Mouse (Mus musculus): ENCODE results near the gene Tdrd7. TPM values are rescaled to one million over a fixed set of nuclear protein-coding genes. Genes with fewer than 3 reads are reported as not detected.

Tdrd7 gene
- total RNA-seq, 2 experiments from 2014 or later = 9.1 to 9.4 TPM

- no peak for DNase-seq
Measured at GRCm38 (mm10) chr4:46041761-46042504, 76.8 kb downstream of the Tdrd7 start.

GRCm38 (mm10) chr4:46042505-46042850 lies 77.3 kb downstream of the Tdrd7 start:
- peak; percentile 56 for DNase-seq

- no peak for DNase-seq
Measured at GRCm38 (mm10) chr4:46043361-46043760, 78.2 kb downstream of the Tdrd7 start.

- DNase-seq = no peak
Measured at GRCm38 (mm10) chr4:46047971-46048370, 82.8 kb downstream of the Tdrd7 start.

GRCm38 (mm10) chr4:46048418-46048817 lies 83.3 kb downstream of the Tdrd7 start:
- no peak for DNase-seq

- no peak for DNase-seq
Measured at GRCm38 (mm10) chr4:46053323-46054107, 88.4 kb downstream of the Tdrd7 start.

GRCm38 (mm10) chr4:46056163-46056562 lies 91.0 kb downstream of the Tdrd7 start:
- no peak for DNase-seq

- no peak for DNase-seq
Measured at GRCm38 (mm10) chr4:46061259-46061962, 96.3 kb downstream of the Tdrd7 start.

GRCm38 (mm10) chr4:46063841-46064240 lies 98.7 kb downstream of the Tdrd7 start:
- DNase-seq = no peak

GRCm38 (mm10) chr4:46064263-46064662 lies 99.1 kb downstream of the Tdrd7 start:
- DNase-seq = peak; percentile 75

- DNase-seq = peak; percentile 71
Measured at GRCm38 (mm10) chr4:46064961-46065360, 99.8 kb downstream of the Tdrd7 start.

- no peak for DNase-seq
Measured at GRCm38 (mm10) chr4:46065695-46066340, 100.7 kb downstream of the Tdrd7 start.

GRCm38 (mm10) chr4:46068060-46068459 lies 102.9 kb downstream of the Tdrd7 start:
- DNase-seq = no peak

- no peak for DNase-seq
Measured at GRCm38 (mm10) chr4:46068573-46068972, 103.4 kb downstream of the Tdrd7 start.

GRCm38 (mm10) chr4:46069851-46070482 lies 104.8 kb downstream of the Tdrd7 start:
- no peak for DNase-seq

- no peak for DNase-seq
Measured at GRCm38 (mm10) chr4:46072631-46073030, 107.5 kb downstream of the Tdrd7 start.

- no peak for DNase-seq
Measured at GRCm38 (mm10) chr4:46073736-46074135, 108.6 kb downstream of the Tdrd7 start.

- DNase-seq = no peak
Measured at GRCm38 (mm10) chr4:46075664-46076063, 110.5 kb downstream of the Tdrd7 start.

GRCm38 (mm10) chr4:46076892-46077291 lies 111.8 kb downstream of the Tdrd7 start:
- DNase-seq = no peak

GRCm38 (mm10) chr4:46080261-46080660 lies 115.1 kb downstream of the Tdrd7 start:
- DNase-seq = no peak

GRCm38 (mm10) chr4:46082555-46082954 lies 117.4 kb downstream of the Tdrd7 start:
- no peak for DNase-seq
